Mouse (Mus musculus) stomach, postnatal 0 days (tissue): ENCODE data around the gene Pik3c2b. TPM values are rescaled to one million over a fixed set of nuclear protein-coding genes. Genes with fewer than 3 reads are reported as not detected.

ENCODE experiments used
- ATAC-seq: fragments of 200-750 bp; cut with Nextera tagmentation; 2 replicates; pipeline ENCODE4 v1.8.0; 2017; ENCODE audit not compliant: low FRiP score, low TSS enrichment
- DNase-seq: peaks from one replicate; pipeline ENCODE4 v3.0.0-alpha.2; 2016; ENCODE audit warnings: low spot score
- H3K27ac ChIP-seq: fragments of 300-500 bp; sonication (generic); replicated peaks from 2 replicates; pipeline ENCODE4 v1.5.1; 2014; ENCODE audit warnings: mild to moderate bottlenecking, control low read depth
- H3K27me3 ChIP-seq: fragments of 300-500 bp; sonication (generic); 2 replicates; pipeline ENCODE4 v1.6.1; 2014; ENCODE audit warnings: low read length; ENCODE audit not compliant: control insufficient read depth, insufficient read depth
- H3K36me3 ChIP-seq: fragments of 300-500 bp; sonication (generic); 2 replicates; pipeline ENCODE4 v1.6.1; 2014; ENCODE audit warnings: low read length, mixed read lengths; ENCODE audit not compliant: control insufficient read depth, insufficient read depth
- H3K4me1 ChIP-seq: fragments of 300-500 bp; sonication (generic); replicated peaks from 2 replicates; pipeline ENCODE4 v1.6.1; 2014; ENCODE audit warnings: antibody characterized with exemption; ENCODE audit not compliant: control insufficient read depth, insufficient read depth
- H3K4me2 ChIP-seq: fragments of 300-500 bp; sonication (generic); replicated peaks from 2 replicates; pipeline ENCODE4 v1.6.1; 2014; ENCODE audit warnings: low read depth, mild to moderate bottlenecking, control low read depth, moderate library complexity
- H3K4me3 ChIP-seq: fragments of 300-500 bp; sonication (generic); 2 replicates; pipeline ENCODE4 v1.5.1; 2014; ENCODE audit warnings: low read depth, low read length, control low read depth
- H3K9ac ChIP-seq: fragments of 300-500 bp; sonication (generic); 2 replicates; pipeline ENCODE4 v1.6.1; 2014; ENCODE audit warnings: mild to moderate bottlenecking, low read length, control low read depth, mixed read lengths
- H3K9me3 ChIP-seq: fragments of 300-500 bp; sonication (generic); 2 replicates; pipeline ENCODE4 v1.6.1; 2016; ENCODE audit warnings: low read length; ENCODE audit not compliant: control insufficient read depth
- CTCF ChIP-seq: IDR thresholded peaks from 2 replicates; pipeline ENCODE4 v1.5.1; 2016; ENCODE audit warnings: antibody characterized with exemption, low read depth, mild to moderate bottlenecking, moderate library complexity
- EP300 ChIP-seq: optimal IDR thresholded peaks from 2 replicates; pipeline ENCODE3; 2016; ENCODE audit warnings: antibody characterized with exemption
- WGBS: fragments of 180-500 bp; shearing (Covaris S2); extraction: QIAGEN DNeasy Blood & Tissue Kit; methylation state at CpG from one replicate; pipeline ENCODE4 v1.1.7; 2014; 5-methylcytosine and 5-hydroxymethylcytosine counted together
- polyA plus RNA-seq: library from polyadenylated mRNA; unstranded; fragments of >200 nt; fragmentation: Nextera tagmentation; extraction: Ambion mirVana; gene quantifications from 2 replicates; pipeline ENCODE4 v1.2.1, GENCODE M21; 2015

The Pik3c2b gene
- 4.2 and 4.7 TPM in 2 replicates for polyA plus RNA-seq

DNA sequence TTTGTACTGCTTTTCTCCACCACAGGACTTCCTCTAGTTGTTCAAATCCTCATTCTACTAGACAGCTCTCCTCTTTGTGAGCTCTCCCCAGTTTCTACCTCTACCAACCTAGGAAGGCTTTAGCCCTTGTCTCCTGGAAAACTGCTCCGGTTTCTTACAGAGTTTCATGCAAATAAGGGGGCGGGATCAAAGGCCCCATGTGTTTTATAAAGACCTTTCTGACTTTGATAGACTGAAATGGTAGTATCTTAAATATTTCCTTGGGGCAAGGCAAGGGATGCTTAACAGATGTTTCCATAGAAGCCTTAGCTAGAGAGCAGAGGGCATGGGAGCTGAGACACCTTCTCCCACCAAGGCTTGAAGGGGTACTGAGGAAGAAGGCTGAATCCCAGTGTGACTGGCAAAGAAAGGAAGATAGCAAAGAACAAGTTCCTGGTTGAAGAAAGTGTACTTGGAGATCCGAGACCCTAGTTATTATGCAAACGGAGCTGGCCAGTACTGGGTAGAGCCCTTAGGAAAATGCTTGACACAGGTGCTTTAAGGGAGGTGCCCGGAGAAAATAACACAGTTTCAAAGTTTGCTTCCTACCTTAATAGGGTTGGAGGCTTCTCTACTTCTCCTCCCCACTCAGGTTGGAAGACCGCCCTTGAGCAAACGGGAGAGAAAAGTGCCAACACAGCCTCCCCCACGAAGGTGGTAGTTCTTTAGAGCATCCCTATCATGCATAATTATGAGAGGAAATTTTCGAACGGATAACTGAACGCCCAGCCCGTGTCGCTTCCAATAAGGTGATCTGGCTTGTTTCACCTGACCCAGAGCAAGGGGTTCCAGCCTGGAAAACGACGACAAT, at the start of gene Pik3c2b:
TSS of gene Pik3c2b (plus strand) at position 657 of the 850 bp plus-strand sequence.
- 6% methylated on average over 15 of the region's 15 CpGs for WGBS

DNA sequence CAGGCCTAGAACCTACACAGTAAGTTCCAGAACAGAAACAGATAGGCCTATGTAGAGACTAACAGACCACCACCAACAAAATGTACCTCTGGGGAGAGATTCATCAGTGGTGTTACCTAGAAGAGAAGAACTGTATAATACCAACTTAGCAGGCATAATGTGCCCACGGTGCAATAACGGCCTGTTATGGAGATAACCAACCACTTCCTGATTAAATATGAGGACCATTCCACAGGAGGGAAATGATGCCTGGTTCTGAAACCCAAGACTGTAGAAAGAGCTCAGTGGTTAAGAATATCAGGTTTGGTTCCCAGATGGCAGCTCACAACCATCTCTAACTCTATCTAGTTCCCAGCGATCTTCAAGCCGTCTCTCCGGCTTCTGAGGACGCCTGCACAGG, 45.1 kb upstream of the Pik3c2b start:
- no peak for ATAC-seq
- Histone ChIP-seq H3K36me3 (peaks cover 34% of the 10 kb centered on the region), H3K9ac (no peak overlapping the region), H3K4me3 (no peak overlapping the region), H3K27me3 (no peaks in the 10 kb centered on the region), H3K4me2 (no peak overlapping the region), H3K9me3 (no peaks in the 10 kb centered on the region), H3K4me1 (no peaks in the 10 kb centered on the region), H3K27ac (no peak overlapping the region)
- no peak for DNase-seq
- TF ChIP-seq EP300 (no peak), CTCF (no peak)
- 89% methylated on average over 6 of the region's 6 CpGs for WGBS

More for the DNA sequence above, at the start of gene Pik3c2b:
- H3K27me3 ChIP-seq, result no peaks in the 10 kb centered on the region
- DNase-seq (no peak), ATAC-seq (peak; percentile 5)
- no peaks in the 10 kb centered on the region for H3K9me3 ChIP-seq
- H3K9ac ChIP-seq, result peak within 1 kb of the TSS; percentile 97
- no peaks in the 10 kb centered on the region for H3K36me3 ChIP-seq
- H3K27ac ChIP-seq, result peak within 1 kb of the TSS; percentile 95
- peaks cover 2% of the 10 kb centered on the region; the same call in 1 of the 2 replicates for H3K4me1 ChIP-seq
- no peak for TF ChIP-seq CTCF
- TF ChIP-seq EP300, result no peak
- H3K4me3 ChIP-seq, result peak within 1 kb of the TSS; percentile 84
- peak within 1 kb of the TSS; percentile 94 for H3K4me2 ChIP-seq

DNA sequence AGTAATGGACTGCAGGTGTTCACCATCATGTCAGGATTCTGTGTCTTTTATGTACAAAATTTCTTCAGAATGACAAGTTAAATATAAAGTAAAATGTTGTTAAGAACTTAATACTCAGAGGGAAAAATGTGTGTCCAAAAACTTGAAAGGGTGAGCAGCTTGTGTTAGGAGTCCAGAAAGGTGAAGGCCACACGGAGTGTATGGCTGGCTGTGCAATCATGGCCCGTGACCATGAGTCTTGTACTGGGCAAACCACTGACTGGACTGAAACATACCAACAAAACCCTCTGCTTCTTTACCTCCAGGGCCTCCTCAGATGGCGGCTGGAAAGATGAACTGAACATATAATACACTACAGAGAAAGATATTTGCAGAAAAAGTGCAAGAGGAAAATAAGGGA, 38.9 kb upstream of the Pik3c2b start:
- TF ChIP-seq CTCF (no peak), EP300 (no peak)
- DNase-seq, result no peak
- no peaks in the 10 kb centered on the region for H3K4me1 ChIP-seq
- H3K9me3 ChIP-seq, result no peaks in the 10 kb centered on the region
- H3K27me3 ChIP-seq, result no peaks in the 10 kb centered on the region
- WGBS, result 85% methylated on average over 3 of the region's 3 CpGs
- no peak overlapping the region for H3K27ac ChIP-seq
- no peak for ATAC-seq
- H3K36me3 ChIP-seq, result peaks cover 13% of the 10 kb centered on the region; the same call in 1 of the 2 replicates
- H3K4me2 ChIP-seq, result no peak overlapping the region
- H3K4me3 ChIP-seq, result no peak overlapping the region
- H3K9ac ChIP-seq, result no peak overlapping the region

DNA sequence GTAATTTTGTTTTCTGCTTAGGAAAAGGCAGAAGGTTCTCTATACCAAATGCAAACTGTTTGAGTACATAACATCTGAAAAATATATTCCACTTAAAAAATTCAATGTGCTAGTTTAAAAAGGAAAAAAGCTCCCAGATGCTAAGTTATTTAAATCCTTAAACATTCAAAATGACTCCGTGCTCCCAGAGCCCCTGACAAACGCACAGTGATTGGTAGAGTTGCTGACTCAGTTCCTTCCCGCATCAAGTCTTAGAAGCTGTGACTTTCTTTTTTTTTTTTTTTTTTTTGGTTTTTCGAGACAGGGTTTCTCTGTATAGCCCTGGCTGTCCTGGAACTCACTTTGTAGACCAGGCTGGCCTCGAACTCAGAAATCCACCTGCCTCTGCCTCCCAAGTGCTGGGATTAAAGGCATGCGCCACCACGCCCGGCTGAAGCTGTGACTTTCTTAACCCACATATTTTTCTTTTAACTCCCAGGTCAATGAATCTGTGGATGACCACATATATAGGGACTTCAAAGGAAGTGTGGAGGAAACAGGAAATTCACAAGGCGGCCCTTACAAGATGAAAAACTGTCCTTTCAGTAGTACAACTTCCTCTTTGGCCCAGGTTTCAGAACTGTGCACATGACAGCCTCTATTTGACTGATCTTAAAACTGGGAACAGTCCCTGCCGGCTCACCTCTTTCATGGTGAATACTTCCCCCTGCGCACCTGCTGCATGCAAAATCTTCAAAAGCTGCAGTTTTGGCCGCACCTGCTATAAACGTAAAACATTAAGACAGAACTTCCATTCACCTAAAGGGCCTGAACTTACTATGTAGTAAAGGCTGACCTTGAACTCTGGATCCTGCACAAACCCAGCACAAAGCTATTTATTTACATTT, 33.3 kb upstream of the Pik3c2b start:
- TF ChIP-seq CTCF (no peak), EP300 (no peak)
- Histone ChIP-seq H3K9ac (no peak overlapping the region), H3K36me3 (peaks cover 5% of the 10 kb centered on the region; the same call in 1 of the 2 replicates), H3K9me3 (no peaks in the 10 kb centered on the region), H3K4me2 (no peak overlapping the region), H3K27me3 (no peaks in the 10 kb centered on the region), H3K4me1 (no peaks in the 10 kb centered on the region), H3K27ac (no peak overlapping the region), H3K4me3 (no peak overlapping the region)
- DNase-seq, result no peak
- ATAC-seq, result no peak
- WGBS, result 84% methylated on average over 12 of the region's 13 CpGs

DNA sequence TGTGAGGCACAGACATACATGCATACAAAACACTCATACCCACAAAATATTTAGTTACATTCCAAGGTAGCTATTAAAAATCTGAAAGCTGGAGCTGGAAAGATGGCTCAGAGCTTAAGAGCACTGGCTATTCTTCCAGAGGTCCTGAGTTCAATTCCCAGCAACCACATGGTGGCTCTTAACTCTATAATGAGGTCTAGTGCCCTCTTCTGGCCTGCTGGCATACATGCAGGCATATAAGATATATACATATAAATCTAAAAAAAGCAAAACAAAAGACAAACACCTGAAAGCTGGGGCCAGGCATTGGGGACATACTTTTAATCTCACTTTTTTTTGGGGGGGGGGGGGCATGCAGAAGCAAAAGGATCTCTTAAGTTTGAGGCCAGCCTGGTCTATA, 32.1 kb upstream of the Pik3c2b start:
- Histone ChIP-seq H3K9me3 (no peaks in the 10 kb centered on the region), H3K27me3 (no peaks in the 10 kb centered on the region), H3K4me3 (no peak overlapping the region), H3K27ac (no peak overlapping the region), H3K36me3 (peaks cover 5% of the 10 kb centered on the region; the same call in 1 of the 2 replicates), H3K4me2 (no peak overlapping the region), H3K9ac (no peak overlapping the region), H3K4me1 (no peaks in the 10 kb centered on the region)
- no peak for TF ChIP-seq EP300
- peak; percentile 45; the same call in 1 of the 2 replicates for TF ChIP-seq CTCF
- DNase-seq (no peak), ATAC-seq (no peak)
